Mouse (Mus musculus): ENCODE data around the gene Spc24.

The Spc24 gene

GRCm38 (mm10) chr9:21706586-21707265 lies 53.4 kb downstream of the Spc24 start:
- no peak for DNase-seq (ENCODE audit: low spot score in 2 of 2)

GRCm38 (mm10) chr9:21706085-21706484 lies 54.0 kb downstream of the Spc24 start:
- no peak for DNase-seq (ENCODE audit: low spot score in 2 of 2)

All from spleen, postnatal 14 days (tissue).